Mouse (Mus musculus) myocyte (in vitro differentiated cells): ENCODE data around the gene Cxcl1. TPM values are rescaled to one million over a fixed set of nuclear protein-coding genes. Genes with fewer than 3 reads are reported as not detected.

Source experiments
- H3K27me3 ChIP-seq: one replicate; pipeline ENCODE4 v1.6.1; 2011; ENCODE audit not compliant: control insufficient read depth, insufficient read depth, insufficient read length
- H3K36me3 ChIP-seq: one replicate; pipeline ENCODE4 v1.6.1; 2011; ENCODE audit not compliant: control insufficient read depth, insufficient read depth
- H3K4me2 ChIP-seq: one replicate; pipeline ENCODE4 v1.6.1; 2011; ENCODE audit warnings: low read depth, control low read depth
- H3K4me3 ChIP-seq: one replicate; pipeline ENCODE4 v1.5.1; 2011; ENCODE audit warnings: mild to moderate bottlenecking, control low read depth, moderate library complexity
- H3K79me2 ChIP-seq: one replicate; pipeline ENCODE4 v1.6.1; 2011; ENCODE audit not compliant: control insufficient read depth, insufficient read depth
- H3ac ChIP-seq: one replicate; pipeline ENCODE4 v1.6.1; 2011; ENCODE audit not compliant: control insufficient read depth, insufficient read length
- CEBPB ChIP-seq: IDR thresholded peaks from 2 replicates; pipeline ENCODE4 v1.6.1; 2011; ENCODE audit warnings: mild to moderate bottlenecking, moderate library complexity; ENCODE audit not compliant: poor library complexity, insufficient read depth, severe bottlenecking
- E2F4 ChIP-seq: IDR thresholded peaks from one replicate; pipeline ENCODE4 v1.6.1; 2011; ENCODE audit warnings: mild to moderate bottlenecking, control low read depth, moderate library complexity; ENCODE audit not compliant: insufficient read depth
- MAX ChIP-seq: IDR thresholded peaks from one replicate; pipeline ENCODE4 v1.6.1; 2011; ENCODE audit warnings: low read depth, mild to moderate bottlenecking, control low read depth
- MYOD1 ChIP-seq, 3 experiments: IDR thresholded peaks; one replicate each; pipeline ENCODE4 v1.6.1; 2011; ENCODE audit warnings: control low read depth in 2 of 3, low read depth in 2 of 3, mild to moderate bottlenecking in 2 of 3, moderate library complexity in 1 of 3; ENCODE audit not compliant: insufficient read length in 2 of 3, control insufficient read depth in 1 of 3
- MYOG ChIP-seq, 3 experiments: IDR thresholded peaks; one replicate each; pipeline ENCODE4 v1.6.1; 2011; ENCODE audit warnings: control low read depth in 2 of 3, low read depth in 2 of 3, mild to moderate bottlenecking in 2 of 3; ENCODE audit not compliant: insufficient read length in 2 of 3, control insufficient read depth in 1 of 3, insufficient read depth in 1 of 3
- POLR2A ChIP-seq: IDR thresholded peaks from one replicate; pipeline ENCODE4 v1.6.1; 2011; ENCODE audit warnings: low read depth, mild to moderate bottlenecking, control low read depth, moderate library complexity; ENCODE audit not compliant: insufficient read length
- POLR2AphosphoS2 ChIP-seq: IDR thresholded peaks from one replicate; pipeline ENCODE4 v1.6.1; 2011; ENCODE audit warnings: low read depth, control low read depth; ENCODE audit not compliant: insufficient read length
- REST ChIP-seq: IDR thresholded peaks from one replicate; pipeline ENCODE4 v1.6.1; 2011; ENCODE audit warnings: mild to moderate bottlenecking, control low read depth, moderate library complexity; ENCODE audit not compliant: insufficient read depth, insufficient read length
- SRF ChIP-seq: IDR thresholded peaks from one replicate; pipeline ENCODE4 v1.6.1; 2011; ENCODE audit warnings: low read depth; ENCODE audit not compliant: control insufficient read depth, insufficient read length
- TCF12 ChIP-seq: IDR thresholded peaks from one replicate; pipeline ENCODE4 v1.6.1; 2011; ENCODE audit warnings: mild to moderate bottlenecking, control low read depth; ENCODE audit not compliant: poor library complexity, insufficient read depth, severe bottlenecking
- TCF3 ChIP-seq: IDR thresholded peaks from one replicate; pipeline ENCODE4 v1.6.1; 2011; ENCODE audit warnings: low read depth, control low read depth; ENCODE audit not compliant: insufficient read length
- USF1 ChIP-seq: IDR thresholded peaks from one replicate; pipeline ENCODE4 v1.6.1; 2011; ENCODE audit warnings: low read depth, mild to moderate bottlenecking, control low read depth, moderate library complexity
- polyA plus RNA-seq: library from polyadenylated mRNA; unstranded; fragments of >200 nt; fragmentation: generic; extraction: Trizol; gene quantifications from one replicate; pipeline ENCODE4 v1.2.1, GENCODE M21; 2012; ENCODE audit warnings: missing spikeins

Gene Cxcl1
- polyA plus RNA-seq, 1 experiment = 0.90 TPM

- Histone ChIP-seq H3ac (no peak overlapping the region), H3K36me3 (no peaks in the 10 kb centered on the region), H3K27me3 (no peaks in the 10 kb centered on the region), H3K4me3 (no peak overlapping the region), H3K79me2 (no peaks in the 10 kb centered on the region), H3K4me2 (no peak overlapping the region)
- TF ChIP-seq POLR2AphosphoS2 (no peak), CEBPB (no peak), MAX (no peak), E2F4 (no peak), MYOD1 (IDR thresholded peaks at IDR 0.05; ENCODE audit: control insufficient read depth in 1 of 3, insufficient read length in 2 of 3, low read depth in 2 of 3) (no peak), USF1 (no peak), MYOG (IDR thresholded peaks at IDR 0.05; ENCODE audit: control insufficient read depth in 1 of 3, insufficient read depth in 1 of 3, insufficient read length in 2 of 3, low read depth in 2 of 3) (no peak), TCF12 (no peak), TCF3 (no peak), POLR2A (no peak), SRF (no peak), REST (no peak)
Observed at GRCm38 (mm10) chr5:90879307-90880014, 11.6 kb upstream of the Cxcl1 start.

GRCm38 (mm10) chr5:90880335-90880850 is 10.6 kb upstream of the Cxcl1 start:
- no peak overlapping the region for H3K4me3 ChIP-seq

GRCm38 (mm10) chr5:90881021-90881420 is 10.0 kb upstream of the Cxcl1 start:
- peak overlapping the region; percentile 57 for H3K4me2 ChIP-seq

More at GRCm38 (mm10) chr5:90880335-90880850, 10.6 kb upstream of the Cxcl1 start:
- Histone ChIP-seq H3ac (no peak overlapping the region), H3K4me2 (peak overlapping the region; percentile 57), H3K27me3 (no peaks in the 10 kb centered on the region), H3K79me2 (no peaks in the 10 kb centered on the region), H3K36me3 (no peaks in the 10 kb centered on the region)
- TF ChIP-seq CEBPB (no peak), POLR2AphosphoS2 (no peak), USF1 (no peak), MYOD1 (IDR thresholded peaks at IDR 0.05; ENCODE audit: control insufficient read depth in 1 of 3, insufficient read length in 2 of 3, low read depth in 2 of 3) (no peak), E2F4 (no peak), SRF (no peak), MAX (no peak), TCF12 (no peak)

GRCm38 (mm10) chr5:90881682-90882081 is 9.4 kb upstream of the Cxcl1 start:
- TF ChIP-seq POLR2A = no peak
- 0 out of 2 replicates have a peak, but pooled peaks have one; percentile 43 for TF ChIP-seq CEBPB
- TF ChIP-seq MAX = no peak
- H3ac ChIP-seq = no peak overlapping the region

More at GRCm38 (mm10) chr5:90881021-90881420, 10.0 kb upstream of the Cxcl1 start:
- Histone ChIP-seq H3ac (no peak overlapping the region), H3K36me3 (no peaks in the 10 kb centered on the region), H3K27me3 (no peaks in the 10 kb centered on the region), H3K4me3 (no peak overlapping the region), H3K79me2 (no peaks in the 10 kb centered on the region)
- TF ChIP-seq MYOD1 (IDR thresholded peaks at IDR 0.05; ENCODE audit: control insufficient read depth in 1 of 3, insufficient read length in 2 of 3, low read depth in 2 of 3) = no peak
- no peak for TF ChIP-seq E2F4
- no peak for TF ChIP-seq USF1
- TF ChIP-seq TCF12 = no peak
- TF ChIP-seq POLR2AphosphoS2 = no peak
- TF ChIP-seq CEBPB = no peak
- TF ChIP-seq MAX = no peak
- no peak for TF ChIP-seq REST
- no peak for TF ChIP-seq SRF
- no peak for TF ChIP-seq TCF3
- no peak for TF ChIP-seq POLR2A
- TF ChIP-seq MYOG (IDR thresholded peaks at IDR 0.05; ENCODE audit: control insufficient read depth in 1 of 3, insufficient read depth in 1 of 3, insufficient read length in 2 of 3, low read depth in 2 of 3) = no peak

GRCm38 (mm10) chr5:90882146-90882545 is 8.9 kb upstream of the Cxcl1 start:
- H3K4me2 ChIP-seq = no peak overlapping the region
- no peaks in the 10 kb centered on the region for H3K79me2 ChIP-seq
- H3ac ChIP-seq = no peak overlapping the region
- TF ChIP-seq CEBPB = no peak
- TF ChIP-seq MYOG (IDR thresholded peaks at IDR 0.05; ENCODE audit: control insufficient read depth in 1 of 3, insufficient read depth in 1 of 3, insufficient read length in 2 of 3, low read depth in 2 of 3) = no peak
- no peak for TF ChIP-seq REST
- TF ChIP-seq E2F4 = no peak
- TF ChIP-seq SRF = no peak
- no peak for TF ChIP-seq TCF3
- TF ChIP-seq MYOD1 (IDR thresholded peaks at IDR 0.05; ENCODE audit: control insufficient read depth in 1 of 3, insufficient read length in 2 of 3, low read depth in 2 of 3) = no peak
- TF ChIP-seq POLR2AphosphoS2 = no peak
- H3K4me3 ChIP-seq = no peak overlapping the region
- H3K27me3 ChIP-seq = no peaks in the 10 kb centered on the region
- no peaks in the 10 kb centered on the region for H3K36me3 ChIP-seq

More at GRCm38 (mm10) chr5:90881682-90882081, 9.4 kb upstream of the Cxcl1 start:
- H3K27me3 ChIP-seq = no peaks in the 10 kb centered on the region
- peak overlapping the region; percentile 57 for H3K4me2 ChIP-seq
- no peaks in the 10 kb centered on the region for H3K79me2 ChIP-seq
- no peaks in the 10 kb centered on the region for H3K36me3 ChIP-seq
- no peak overlapping the region for H3K4me3 ChIP-seq
